Mouse (Mus musculus) neutrophil, adult 5-6 weeks (primary cell): ENCODE measurements around the gene Gtf3c6. TPM values are rescaled to one million over a fixed set of nuclear protein-coding genes. Genes with fewer than 3 reads are reported as not detected.

Source experiments
- total RNA-seq: library from RNA; stranded (forward); fragments of 200-1000 nt; gene quantifications from 2 replicates; pipeline ENCODE4 v1.2.3, GENCODE M21; 2017

The Gtf3c6 gene
- total RNA-seq, 1 experiment from 2014 or later, result 59.8 TPM

Other genes with a start within 250 kb of the Gtf3c6 start
- gene Mfsd4b1, start 232.8 kb downstream of the Gtf3c6 start, total RNA-seq, result not detected in 2 replicates
- 6.8 and 6.9 TPM in 2 replicates for gene Slc16a10, start 115.8 kb downstream of the Gtf3c6 start, total RNA-seq
- gene Rpf2, start 11.1 kb downstream of the Gtf3c6 start, total RNA-seq, result 27.7 and 31.8 TPM in 2 replicates
- gene Amd1, start 44.1 kb upstream of the Gtf3c6 start, total RNA-seq, result 56.6 and 62.4 TPM in 2 replicates
- gene Cdk19, start 81.5 kb upstream of the Gtf3c6 start, total RNA-seq, result 63.7 and 65.8 TPM in 2 replicates